Mouse (Mus musculus) regulatory T cell (primary cell): ENCODE measurements at regions not wholly inside any gene's neighbourhood (a gene's known extent, or its start where the extent isn't known, plus 50 kb on each side); places are given as distances from the start of the nearest gene placed in this dataset.

Experiments used
- in situ Hi-C: fragments of 300-600 bp; cut with MboI, MseI; formaldehyde crosslinking; loops from one replicate; pipeline ENCODE4 v1.15.1; 2025; ENCODE audit warnings: high pct_unique_total_duplicates

GRCm38 (mm10) chr10:71753255-71753654 lies 405.7 kb downstream of the Ipmk start:
- in situ Hi-C loops: no loop called here

GRCm38 (mm10) chr10:71754799-71755198 lies 407.2 kb downstream of the Ipmk start:
- in situ Hi-C loops: no loop called here

GRCm38 (mm10) chr10:71778903-71779302 lies 431.3 kb downstream of the Ipmk start:
- in situ Hi-C loops: no loop called here

GRCm38 (mm10) chr10:71789241-71789640 lies 441.7 kb downstream of the Ipmk start:
- in situ Hi-C loops: no loop called here

- in situ Hi-C loops: no loop called here
These were observed 442.4 kb downstream of the Ipmk start for GRCm38 (mm10) chr10:71789936-71790335.

- in situ Hi-C loops: no loop called here
These were observed 451.1 kb downstream of the Ipmk start for GRCm38 (mm10) chr10:71798638-71799037.

- in situ Hi-C loops: no loop called here
These were observed 454.9 kb downstream of the Ipmk start for GRCm38 (mm10) chr10:71802457-71802856.

GRCm38 (mm10) chr10:71832633-71833032 lies 485.1 kb downstream of the Ipmk start:
- in situ Hi-C loops: no loop called here

- in situ Hi-C loops: no loop called here
These were observed 487.5 kb downstream of the Ipmk start for GRCm38 (mm10) chr10:71835018-71835417.

GRCm38 (mm10) chr10:71857089-71857488 lies 509.5 kb downstream of the Ipmk start:
- in situ Hi-C loops: loop anchor here (10.0 kb wide), 1 partner anchor 778 kb away; no protein-coding TSS in a partner anchor

GRCm38 (mm10) chr10:71857518-71857973 lies 510.0 kb downstream of the Ipmk start:
- in situ Hi-C loops: loop anchor here (10.0 kb wide), 1 partner anchor 777 kb away; no protein-coding TSS in a partner anchor

GRCm38 (mm10) chr10:71893726-71894125 lies 546.2 kb downstream of the Ipmk start:
- in situ Hi-C loops: no loop called here

- in situ Hi-C loops: no loop called here
These were observed 557.5 kb downstream of the Ipmk start for GRCm38 (mm10) chr10:71905029-71905428.
